Comparison of ENCODE assay signal across 8 mouse cellular contexts in genomic region chr1:175936282-175936737, GRCm38 (mm10). TPM values are rescaled to one million over a fixed set of nuclear protein-coding genes. Genes with fewer than 3 reads are reported as not detected.
DNase-seq lines count a peak whose midpoint lies in the region; ATAC-seq and TF ChIP-seq lines count a peak whose summit lies in the region.

No protein-coding gene starts in this region.

- TF ChIP-seq CTCF in layer of hippocampus, adult 2 months (conservative IDR thresholded peaks at IDR 0.05): peak; percentile 96

- ATAC-seq in forebrain, embryonic 15.5 days (replicated peaks): peak; percentile 83
- ATAC-seq in hematopoietic stem cell, adult 5-6 weeks (replicated peaks in 1 of 2; ENCODE audit: insufficient read depth in 1 of 2, low FRiP score in 2 of 2, low TSS enrichment in 1 of 2, low read depth in 1 of 2, poor library complexity in 2 of 2, severe bottlenecking in 2 of 2): peak; percentile 90 to 96
- ATAC-seq in neural tube, embryonic 15.5 days (ENCODE audit: low FRiP score): peak; percentile 75; the same call in 1 of the 2 replicates

- no peak overlapping the region for H3K4me3 ChIP-seq in forebrain, embryonic 15.5 days
- H3K4me3 ChIP-seq in layer of hippocampus, adult 2 months: no peak overlapping the region
- H3K4me3 ChIP-seq in neural tube, embryonic 15.5 days (replicated peaks): no peak overlapping the region

- no peaks in the 10 kb centered on the region for H3K27me3 ChIP-seq in forebrain, embryonic 15.5 days
- H3K27me3 ChIP-seq in neural tube, embryonic 15.5 days (replicated peaks): no peaks in the 10 kb centered on the region

- no peak overlapping the region for H3K27ac ChIP-seq in forebrain, embryonic 15.5 days (replicated peaks)
- H3K27ac ChIP-seq in layer of hippocampus, adult 2 months: no peak overlapping the region
- no peak overlapping the region for H3K27ac ChIP-seq in neural tube, embryonic 15.5 days (replicated peaks)

- H3K9ac ChIP-seq in forebrain, embryonic 15.5 days (replicated peaks): no peak overlapping the region
- 0 out of 2 replicates have a peak overlapping the region, but pooled peaks have one; percentile 34 for H3K9ac ChIP-seq in neural tube, embryonic 15.5 days (replicated peaks)

- no peaks in the 10 kb centered on the region for H3K36me3 ChIP-seq in forebrain, embryonic 15.5 days
- H3K36me3 ChIP-seq in neural tube, embryonic 15.5 days: no peaks in the 10 kb centered on the region

- peak; percentile 5 for DNase-seq in T-cell, adult 2 months (ENCODE audit: low spot score)
- DNase-seq in cerebellum, adult 18-20 months: peak; percentile 86 to 87
- peak; percentile 48 to 85 for DNase-seq in layer of hippocampus, adult 2 months (ENCODE audit: low spot score in 2 of 2)
- DNase-seq in lung, adult 18-20 months: peak; percentile 6 to 39
- DNase-seq in yolk sac, embryonic 10.5 days (ENCODE audit: low spot score): peak; percentile 65

- H3K9me3 ChIP-seq in forebrain, embryonic 15.5 days: no peaks in the 10 kb centered on the region
- H3K9me3 ChIP-seq in neural tube, embryonic 15.5 days (replicated peaks): no peaks in the 10 kb centered on the region

- H3K4me1 ChIP-seq in forebrain, embryonic 15.5 days: no peaks in the 10 kb centered on the region
- H3K4me1 ChIP-seq in neural tube, embryonic 15.5 days: peaks cover 2% of the 10 kb centered on the region; the same call in 1 of the 2 replicates

- WGBS in forebrain, embryonic 15.5 days: 7% methylated on average over 11 of the region's 11 CpGs
- WGBS in neural tube, embryonic 15.5 days: 9% methylated on average over 11 of the region's 11 CpGs

- peak overlapping the region; percentile 38 for H3K4me2 ChIP-seq in forebrain, embryonic 15.5 days (replicated peaks)
- peak overlapping the region; percentile 52 for H3K4me2 ChIP-seq in neural tube, embryonic 15.5 days

RNA-seq across cellular contexts. Expression of gene Gm38100, which starts 16.2 kb away (rescaled TPM):
- not detected in 2 replicates for polyA plus RNA-seq in forebrain, embryonic 15.5 days (2015; fragmentation: Nextera tagmentation; extraction: Ambion mirVana)
- total RNA-seq in hematopoietic stem cell, adult 5-6 weeks (2017): 0.38 TPM in 1 of 2 replicates, not detected in the other
- not detected for total RNA-seq in layer of hippocampus, adult 2 months (2021)
- polyA plus RNA-seq in neural tube, embryonic 15.5 days (2015; fragmentation: Nextera tagmentation; extraction: Ambion mirVana): not detected in 2 replicates

RNA-seq across cellular contexts. Expression of gene Rbm8a2, which starts 42.6 kb away (rescaled TPM):
- 0.37 and 0.46 TPM in 2 replicates for polyA plus RNA-seq in forebrain, embryonic 15.5 days (2015; fragmentation: Nextera tagmentation; extraction: Ambion mirVana)
- 0.30 and 0.31 TPM in 2 replicates for total RNA-seq in hematopoietic stem cell, adult 5-6 weeks (2017)
- not detected for total RNA-seq in layer of hippocampus, adult 2 months (2021)
- polyA plus RNA-seq in neural tube, embryonic 15.5 days (2015; fragmentation: Nextera tagmentation; extraction: Ambion mirVana): 0.34 and 0.72 TPM in 2 replicates

RNA-seq across cellular contexts. Expression of gene Exo1, which starts 55.9 kb away (rescaled TPM):
- polyA plus RNA-seq in forebrain, embryonic 15.5 days (2015; fragmentation: Nextera tagmentation; extraction: Ambion mirVana): 22.7 and 29.9 TPM in 2 replicates
- total RNA-seq in hematopoietic stem cell, adult 5-6 weeks (2017): 24.1 and 41.0 TPM in 2 replicates
- total RNA-seq in layer of hippocampus, adult 2 months (2021): under 1 TPM; 0.42 to 0.61 TPM
- 4.3 and 17.4 TPM in 2 replicates for polyA plus RNA-seq in neural tube, embryonic 15.5 days (2015; fragmentation: Nextera tagmentation; extraction: Ambion mirVana)

Comparison
In these comparisons a context has a peak if more than half of its experiments do, and no peak if none do; other contexts are left out.
1. DNase-seq: peak in every context shown above with its lines; median percentile 86 in cerebellum, adult 18-20 months; 66 in layer of hippocampus, adult 2 months; 65 in yolk sac, embryonic 10.5 days; 22 in lung, adult 18-20 months; 5 in T-cell, adult 2 months.
2. RNA of gene Exo1, which starts 55.9 kb away (total RNA-seq): 24.1 to 41.0 TPM in hematopoietic stem cell, adult 5-6 weeks; 0.42 to 0.61 TPM in layer of hippocampus, adult 2 months; every median in the first group is over 10 times any median in the second.
3. Peak in every context shown above with its lines, with median percentiles within 50 percentile points of each other: ATAC-seq.